Mouse (Mus musculus) E14TG2a.4 (cell line): ENCODE results near the gene 1700015G11Rik.

ENCODE experiments used
- H3K27me3 ChIP-seq: 2 replicates; pipeline ENCODE4 v1.6.1; 2014; ENCODE audit warnings: low read length, control low read depth; ENCODE audit not compliant: insufficient read depth
- H3K36me3 ChIP-seq: 2 replicates; pipeline ENCODE4 v1.6.1; 2014; ENCODE audit warnings: low read length, control low read depth; ENCODE audit not compliant: insufficient read depth
- H3K4me1 ChIP-seq: replicated peaks from 2 replicates; pipeline ENCODE4 v1.6.1; 2014; ENCODE audit warnings: low read depth, low read length, control low read depth
- H3K4me3 ChIP-seq: replicated peaks from 2 replicates; pipeline ENCODE4 v1.5.1; 2014; ENCODE audit warnings: mild to moderate bottlenecking, low read length
- H3K9me3 ChIP-seq: 2 replicates; pipeline ENCODE4 v1.6.1; 2014; ENCODE audit warnings: low read length, control low read depth
- CTCF ChIP-seq: conservative IDR thresholded peaks from 2 replicates; pipeline ENCODE4 v1.5.1; 2014; ENCODE audit warnings: low read length
- NANOG ChIP-seq: IDR thresholded peaks from 2 replicates; pipeline ENCODE4 v1.6.1; 2014; ENCODE audit warnings: borderline replicate concordance, low read length, mixed read lengths
- POU5F1 ChIP-seq: IDR thresholded peaks from 2 replicates; pipeline ENCODE4 v1.6.1; 2014; ENCODE audit warnings: low read length, borderline replicate concordance

1700015G11Rik gene

GRCm38 (mm10) chr7:52007138-52007537 is 8.4 kb downstream of the 1700015G11Rik start:
- no peak for TF ChIP-seq CTCF
- TF ChIP-seq POU5F1, result no peak
- no peak for TF ChIP-seq NANOG
- Histone ChIP-seq H3K4me1 (peaks cover 27% of the 10 kb centered on the region), H3K4me3 (no peak overlapping the region), H3K36me3 (0 out of 2 replicates have a peak, but pooled peaks cover 4% of the 10 kb centered on the region), H3K9me3 (no peaks in the 10 kb centered on the region), H3K27me3 (no peaks in the 10 kb centered on the region)

- Histone ChIP-seq H3K27me3 (no peaks in the 10 kb centered on the region), H3K4me3 (peak overlapping the region; percentile 74), H3K36me3 (0 out of 2 replicates have a peak, but pooled peaks cover 5% of the 10 kb centered on the region), H3K4me1 (peaks cover 29% of the 10 kb centered on the region), H3K9me3 (no peaks in the 10 kb centered on the region)
- TF ChIP-seq NANOG (no peak), POU5F1 (no peak), CTCF (no peak)
Observed at GRCm38 (mm10) chr7:52006296-52006630, 9.3 kb downstream of the 1700015G11Rik start.

GRCm38 (mm10) chr7:52005511-52006295 is 9.8 kb downstream of the 1700015G11Rik start, which contains the start of gene Svip:
Gene Svip, minus strand, starts transcription at chr7:52006018.
- Histone ChIP-seq H3K4me1 (peaks cover 29% of the 10 kb centered on the region), H3K27me3 (no peaks in the 10 kb centered on the region), H3K9me3 (no peaks in the 10 kb centered on the region), H3K4me3 (peak within 1 kb of the TSS; percentile 87), H3K36me3 (0 out of 2 replicates have a peak, but pooled peaks cover 5% of the 10 kb centered on the region)
- TF ChIP-seq CTCF (no peak), NANOG (no peak), POU5F1 (no peak)

GRCm38 (mm10) chr7:51991020-51991419 is 24.5 kb downstream of the 1700015G11Rik start:
- TF ChIP-seq POU5F1 (no peak), NANOG (no peak), CTCF (no peak)
- Histone ChIP-seq H3K4me3 (no peak overlapping the region), H3K9me3 (no peaks in the 10 kb centered on the region), H3K27me3 (no peaks in the 10 kb centered on the region), H3K4me1 (no peaks in the 10 kb centered on the region), H3K36me3 (no peaks in the 10 kb centered on the region)

GRCm38 (mm10) chr7:51986909-51987308 is 28.6 kb downstream of the 1700015G11Rik start:
- TF ChIP-seq NANOG (no peak), POU5F1 (no peak), CTCF (no peak)
- Histone ChIP-seq H3K27me3 (no peaks in the 10 kb centered on the region), H3K9me3 (no peaks in the 10 kb centered on the region), H3K4me3 (no peak overlapping the region), H3K4me1 (no peaks in the 10 kb centered on the region), H3K36me3 (no peaks in the 10 kb centered on the region)

- Histone ChIP-seq H3K27me3 (no peaks in the 10 kb centered on the region), H3K4me1 (no peaks in the 10 kb centered on the region), H3K4me3 (no peak overlapping the region), H3K36me3 (no peaks in the 10 kb centered on the region), H3K9me3 (no peaks in the 10 kb centered on the region)
- TF ChIP-seq NANOG (no peak), POU5F1 (no peak), CTCF (no peak)
Observed at GRCm38 (mm10) chr7:51985763-51986162, 29.8 kb downstream of the 1700015G11Rik start.

- no peak for TF ChIP-seq NANOG
- H3K27me3 ChIP-seq, result no peaks in the 10 kb centered on the region
- no peaks in the 10 kb centered on the region for H3K9me3 ChIP-seq
- H3K36me3 ChIP-seq, result no peaks in the 10 kb centered on the region
- H3K4me3 ChIP-seq, result no peak overlapping the region
- H3K4me1 ChIP-seq, result no peaks in the 10 kb centered on the region
Observed at GRCm38 (mm10) chr7:51982303-51982702, 33.2 kb downstream of the 1700015G11Rik start.

- TF ChIP-seq CTCF, result no peak
- no peak for TF ChIP-seq NANOG
- TF ChIP-seq POU5F1, result no peak
Observed at GRCm38 (mm10) chr7:51979271-51979670, 36.3 kb downstream of the 1700015G11Rik start.

GRCm38 (mm10) chr7:51975181-51975580 is 40.3 kb downstream of the 1700015G11Rik start:
- TF ChIP-seq CTCF, result no peak
- no peak for TF ChIP-seq POU5F1
- no peak for TF ChIP-seq NANOG
- Histone ChIP-seq H3K36me3 (no peaks in the 10 kb centered on the region), H3K27me3 (no peaks in the 10 kb centered on the region), H3K4me3 (no peak overlapping the region), H3K9me3 (no peaks in the 10 kb centered on the region), H3K4me1 (no peaks in the 10 kb centered on the region)

More at GRCm38 (mm10) chr7:51979271-51979670, 36.3 kb downstream of the 1700015G11Rik start:
- H3K4me3 ChIP-seq, result no peak overlapping the region
- H3K9me3 ChIP-seq, result no peaks in the 10 kb centered on the region
- no peaks in the 10 kb centered on the region for H3K36me3 ChIP-seq
- H3K27me3 ChIP-seq, result no peaks in the 10 kb centered on the region
- no peaks in the 10 kb centered on the region for H3K4me1 ChIP-seq
